Mouse (Mus musculus): Measurements from ENCODE around the gene Gm17018.

The Gm17018 gene

GRCm38 (mm10) chr19:45622144-45622543, 61.7 kb downstream of the Gm17018 start:
- in situ Hi-C loops (cut with MboI), result no loop called here

- in situ Hi-C loops (cut with MboI), result no loop called here
Measured at GRCm38 (mm10) chr19:45623710-45624109, 63.3 kb downstream of the Gm17018 start.

- in situ Hi-C loops (cut with MboI), result no loop called here
Measured at GRCm38 (mm10) chr19:45627036-45627435, 66.6 kb downstream of the Gm17018 start.

GRCm38 (mm10) chr19:45628649-45629048, 68.2 kb downstream of the Gm17018 start:
- in situ Hi-C loops (cut with MboI), result no loop called here

GRCm38 (mm10) chr19:45629219-45629618, 68.8 kb downstream of the Gm17018 start:
- in situ Hi-C loops (cut with MboI), result no loop called here
